Mouse (Mus musculus) embryo, embryonic 11.5 days (tissue): ENCODE measurements at regions not wholly inside any gene's neighbourhood (a gene's known extent, or its start where the extent isn't known, plus 50 kb on each side); places are given as distances from the start of the nearest gene placed in this dataset.

Experiments
- DNase-seq: peaks from one replicate; pipeline ENCODE4 v3.0.0-alpha.2; 2012; ENCODE audit warnings: low read depth, low spot score

DNA sequence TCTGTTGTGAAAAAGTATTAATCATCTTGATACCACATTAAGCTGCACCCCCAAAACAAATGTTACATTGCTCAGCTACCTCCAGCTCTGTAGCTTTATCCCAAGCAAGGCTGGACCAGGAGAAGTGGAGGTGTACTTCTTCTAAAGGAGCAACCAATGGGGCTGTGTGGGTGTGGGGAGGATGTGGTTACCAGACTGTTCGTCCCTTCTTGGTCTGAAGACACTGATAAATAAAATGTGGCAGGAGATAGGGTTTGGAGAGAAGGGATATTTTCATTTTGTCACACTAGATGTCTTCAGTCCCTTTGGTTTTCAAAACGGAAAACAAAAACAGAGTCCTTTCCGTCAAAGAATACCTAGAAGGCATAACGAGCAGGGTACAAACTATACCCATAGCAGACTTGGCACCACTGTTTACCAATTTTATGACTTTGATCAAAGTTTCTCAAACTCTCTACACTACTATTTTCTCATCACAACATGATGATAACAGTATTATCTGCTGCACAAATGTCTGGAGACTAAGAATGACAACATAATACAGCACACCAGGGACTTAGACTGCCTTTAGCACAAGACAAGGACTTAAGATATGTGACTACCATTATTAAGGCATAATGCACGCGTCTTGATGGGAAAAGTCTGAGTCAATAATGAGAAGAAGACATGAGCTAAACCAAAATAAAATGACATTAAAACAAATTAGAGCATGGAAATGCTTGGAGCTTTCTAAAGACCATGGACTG, 253.4 kb upstream of the Rag2 start:
- DNase-seq: no peak

GRCm38 (mm10) chr2:101371834-101372493, 252.6 kb upstream of the Rag2 start:
- no peak for DNase-seq

DNA sequence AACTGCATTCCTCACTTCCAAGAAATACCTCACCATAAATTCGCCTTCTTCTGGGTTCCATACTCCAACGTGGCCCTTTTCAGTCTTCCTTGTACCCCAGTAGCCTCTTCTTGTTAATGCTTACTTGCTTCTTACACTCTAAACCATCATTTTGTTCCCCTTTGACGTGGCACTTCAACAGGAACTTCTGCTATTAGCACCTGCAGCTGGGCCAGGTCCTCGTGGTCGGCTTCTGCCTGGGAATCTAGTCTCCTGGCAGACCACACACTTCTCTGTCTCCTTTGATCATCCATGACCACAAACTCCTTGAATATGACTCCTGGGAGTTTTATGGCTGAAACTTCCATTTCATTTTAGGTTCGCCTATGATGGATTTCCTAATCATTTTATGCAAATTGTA, 243.9 kb upstream of the Rag2 start:
- no peak for DNase-seq

- no peak for DNase-seq
Measured at GRCm38 (mm10) chr2:101415002-101415401, 209.5 kb upstream of the Rag2 start.

GRCm38 (mm10) chr2:101416702-101417101, 207.8 kb upstream of the Rag2 start:
- DNase-seq: no peak

DNA sequence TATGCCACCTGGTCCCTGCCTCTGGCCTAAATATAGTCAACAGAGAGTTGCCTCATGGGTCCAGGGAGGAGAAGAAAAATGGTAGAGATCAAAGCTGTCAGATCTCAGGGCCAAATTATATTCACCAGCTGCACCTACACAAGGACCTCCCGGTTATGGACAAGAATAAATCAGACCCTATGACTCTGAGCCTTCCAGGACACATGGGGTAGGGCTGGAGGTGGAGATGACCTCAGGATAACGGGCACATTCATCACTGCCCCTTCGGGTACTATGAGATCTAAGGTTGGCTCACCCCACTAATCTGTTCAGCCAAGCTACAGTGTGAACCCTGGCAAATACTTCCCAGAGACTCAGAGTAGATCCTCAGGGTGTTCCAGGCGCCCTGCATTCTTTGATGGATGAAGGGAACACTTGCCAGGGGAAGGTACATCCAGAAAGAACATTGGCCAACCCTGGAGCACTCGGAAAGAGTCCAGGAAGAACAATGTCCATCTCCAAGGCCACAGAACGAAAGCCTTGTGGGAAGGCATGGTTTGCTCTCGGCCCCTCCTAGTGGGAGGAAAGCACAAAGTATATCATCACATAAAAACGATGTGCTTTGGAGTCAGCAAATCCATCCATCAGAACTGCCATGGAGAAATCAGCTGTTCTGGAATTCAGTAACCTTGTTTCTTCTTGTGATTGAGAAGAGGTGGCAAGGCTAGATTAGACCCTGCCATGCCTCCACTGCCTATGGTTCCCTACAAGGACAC, 191.2 kb upstream of the Rag2 start:
- DNase-seq: no peak

DNA sequence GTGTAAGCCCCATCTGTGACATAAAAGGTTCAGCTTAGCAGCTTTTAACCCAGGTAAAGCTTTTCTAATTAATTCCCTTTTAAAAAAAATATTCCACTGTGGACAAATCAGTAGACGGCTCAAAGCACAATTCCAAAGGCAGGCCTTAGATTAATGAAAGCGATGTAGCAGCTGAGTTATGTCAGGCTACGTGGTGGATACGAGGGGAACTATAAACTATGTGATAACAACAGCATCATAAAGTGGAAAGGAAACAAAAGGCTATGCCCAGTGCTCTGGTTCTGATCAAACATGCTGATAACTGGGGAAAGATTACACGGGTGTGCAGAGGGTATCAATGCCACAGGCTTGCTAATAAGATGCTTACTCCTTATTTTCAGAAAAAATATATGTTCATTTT, 184.3 kb upstream of the Rag2 start:
- DNase-seq: no peak

GRCm38 (mm10) chr2:101441081-101441630, 183.4 kb upstream of the Rag2 start:
- no peak for DNase-seq

GRCm38 (mm10) chr2:101455591-101455990, 168.9 kb upstream of the Rag2 start:
- no peak for DNase-seq

- no peak for DNase-seq
Measured at GRCm38 (mm10) chr2:101458959-101459358, 165.6 kb upstream of the Rag2 start.

GRCm38 (mm10) chr2:101462450-101462849, 162.1 kb upstream of the Rag2 start:
- no peak for DNase-seq

- DNase-seq: no peak
Measured at GRCm38 (mm10) chr2:101464291-101465140, 160.0 kb upstream of the Rag2 start.

DNA sequence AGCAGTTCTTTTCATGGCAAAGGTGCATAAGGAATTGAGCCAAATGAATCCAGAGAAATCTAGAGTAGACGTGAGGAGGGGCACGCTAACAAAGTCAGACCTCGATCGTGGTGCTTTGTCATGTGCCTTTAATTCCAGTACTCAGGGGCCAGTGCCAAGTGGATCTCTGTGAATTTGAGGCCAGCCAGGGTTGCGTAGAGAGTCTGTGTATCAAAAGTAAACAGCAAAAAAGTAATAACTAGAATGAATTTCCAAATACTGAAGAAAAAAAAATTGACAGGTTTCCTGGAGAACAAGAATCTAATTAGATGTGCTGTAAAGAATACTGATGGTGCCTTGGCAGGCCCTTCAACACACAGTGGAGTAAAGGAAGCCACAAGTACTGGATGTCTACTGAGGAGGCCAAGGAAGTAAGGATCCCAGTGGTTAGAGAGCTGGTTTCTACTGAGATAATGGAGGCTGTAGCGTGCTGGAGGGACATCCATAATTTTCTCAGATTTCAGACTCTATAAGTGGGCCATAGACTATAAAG, 153.9 kb upstream of the Rag2 start:
- DNase-seq: no peak

DNA sequence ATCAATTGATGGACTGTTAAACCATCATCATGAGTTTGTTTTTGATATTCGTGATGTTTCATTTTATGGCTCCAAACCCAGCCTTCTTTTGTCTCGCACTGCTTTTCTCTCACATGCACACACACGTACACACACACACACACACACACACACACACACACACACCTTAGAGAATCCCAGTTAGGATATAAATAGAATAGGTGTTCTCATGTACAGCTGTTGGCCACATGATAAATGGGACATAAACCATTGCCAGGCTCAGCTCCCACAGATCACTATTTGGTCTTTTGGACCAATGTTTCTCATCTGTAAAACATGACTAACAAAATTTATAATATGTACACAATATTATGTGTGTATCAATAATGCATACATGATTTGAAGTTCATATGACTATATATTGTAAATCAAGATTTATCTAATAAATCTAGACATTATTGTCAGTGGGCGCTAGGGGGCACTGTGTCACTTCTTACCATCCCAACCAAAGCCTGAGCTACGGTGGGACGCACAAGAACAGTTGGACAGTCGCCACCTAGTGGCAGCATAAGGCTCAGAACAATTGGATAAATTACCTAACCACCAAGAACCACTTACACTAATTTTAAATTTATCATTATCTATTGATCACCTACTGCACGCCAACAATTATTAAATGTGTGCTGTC, 151.9 kb upstream of the Rag2 start:
- DNase-seq: peak; percentile 74

DNA sequence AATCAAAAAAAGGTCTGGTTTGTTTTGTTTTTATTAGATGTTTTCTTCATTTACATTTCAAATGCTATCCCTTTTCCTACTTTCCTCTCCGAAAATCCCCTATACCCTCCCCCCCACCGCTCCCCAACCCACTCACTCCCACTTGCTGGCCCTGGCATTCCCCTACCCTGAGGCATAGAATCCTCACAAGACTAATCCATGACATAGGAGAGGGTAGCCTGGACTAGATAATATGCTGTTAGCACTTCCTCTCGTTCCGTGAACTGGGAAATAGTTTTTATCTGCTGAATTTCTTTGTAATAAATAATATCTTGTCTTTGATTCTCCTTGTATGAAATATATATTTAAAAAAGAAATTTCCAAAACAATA, 151.4 kb upstream of the Rag2 start:
- DNase-seq: no peak

DNA sequence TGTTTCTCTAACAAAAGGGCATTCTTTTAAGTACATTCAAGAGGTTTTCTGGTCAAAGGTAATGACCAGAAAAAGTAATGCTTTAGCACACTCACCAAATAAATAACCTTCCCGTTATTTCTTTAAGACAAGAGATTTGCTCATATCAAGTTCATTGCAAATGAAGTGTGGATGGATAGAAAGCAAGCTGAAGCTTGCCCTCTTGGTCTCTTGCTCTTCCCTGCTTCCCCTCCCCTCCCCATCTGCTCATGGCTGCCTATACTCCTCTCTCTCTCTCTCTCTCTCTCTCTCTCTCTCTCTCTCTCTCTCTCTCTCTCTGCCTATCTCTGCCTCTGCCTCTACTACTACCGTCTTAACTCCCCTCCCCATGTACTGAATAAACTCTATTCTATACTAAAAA, 147.7 kb upstream of the Rag2 start:
- DNase-seq: no peak

GRCm38 (mm10) chr2:101490207-101490606, 134.3 kb upstream of the Rag2 start:
- no peak for DNase-seq

DNA sequence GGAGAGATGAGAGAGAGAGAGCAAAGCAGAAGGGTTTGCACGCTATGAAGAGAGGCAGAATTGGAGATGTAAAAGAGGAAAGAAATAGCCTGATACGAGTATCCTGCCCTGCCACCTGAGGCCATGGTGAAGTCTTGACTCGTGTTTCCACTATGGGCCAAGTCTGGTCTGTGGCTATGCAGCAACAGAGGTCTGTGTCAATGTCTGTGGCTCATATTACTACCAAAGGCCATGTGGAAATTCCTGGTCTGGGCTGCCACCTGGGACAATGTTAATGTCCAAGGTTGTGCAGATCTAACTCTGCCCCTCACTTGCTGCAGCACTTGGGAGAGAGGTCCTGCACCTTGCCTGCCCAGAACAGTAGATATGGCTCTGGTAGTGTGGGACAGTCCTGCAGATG, 132.8 kb upstream of the Rag2 start:
- DNase-seq: no peak

DNA sequence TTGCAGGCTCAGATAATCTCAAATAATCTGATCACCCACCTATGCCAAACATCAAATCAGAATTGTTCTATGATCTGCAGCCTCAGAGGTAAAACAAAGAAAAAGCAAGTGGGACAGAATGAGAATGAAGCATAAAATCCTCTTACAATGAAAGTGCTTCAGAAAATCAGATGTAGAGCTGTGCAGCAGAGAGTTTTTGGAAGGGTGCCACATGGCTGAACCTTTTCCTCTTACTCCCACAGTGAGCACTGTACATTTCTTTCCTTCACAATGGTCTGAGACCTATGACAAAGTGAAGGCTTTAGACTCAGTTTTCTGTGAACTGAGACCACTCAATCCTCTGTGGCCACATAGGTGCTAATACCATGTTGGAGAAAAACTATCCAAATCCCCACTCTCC, 116.4 kb upstream of the Rag2 start:
- no peak for DNase-seq
